Mouse (Mus musculus): ENCODE data around the gene Gba.
"Not testable (repeated sequence)": the region's sequence is repeated elsewhere in the genome, so short reads cannot be mapped to it uniquely, and the experiment has no call there.

Gene Gba

GRCm38 (mm10) chr3:89202253-89203141 lies at the start of gene Gba:
Gene Gba (plus strand): TSS chr3:89202928.
- DNase-seq (ENCODE audit: low spot score): peak; percentile 74

- DNase-seq (ENCODE audit: low spot score): no peak
Observed at GRCm38 (mm10) chr3:89156951-89157350, 45.8 kb upstream of the Gba start.

GRCm38 (mm10) chr3:89158651-89159050 lies 44.1 kb upstream of the Gba start:
- no peak for DNase-seq (ENCODE audit: low spot score)

GRCm38 (mm10) chr3:89159211-89159610 lies 43.5 kb upstream of the Gba start:
- DNase-seq (ENCODE audit: low spot score): peak; percentile 74

GRCm38 (mm10) chr3:89159616-89160344 lies 42.9 kb upstream of the Gba start, which contains the start of gene Hcn3:
Gene Hcn3 (minus strand): TSS chr3:89160196.
- peak; percentile 81 for DNase-seq (ENCODE audit: low spot score)

DNA sequence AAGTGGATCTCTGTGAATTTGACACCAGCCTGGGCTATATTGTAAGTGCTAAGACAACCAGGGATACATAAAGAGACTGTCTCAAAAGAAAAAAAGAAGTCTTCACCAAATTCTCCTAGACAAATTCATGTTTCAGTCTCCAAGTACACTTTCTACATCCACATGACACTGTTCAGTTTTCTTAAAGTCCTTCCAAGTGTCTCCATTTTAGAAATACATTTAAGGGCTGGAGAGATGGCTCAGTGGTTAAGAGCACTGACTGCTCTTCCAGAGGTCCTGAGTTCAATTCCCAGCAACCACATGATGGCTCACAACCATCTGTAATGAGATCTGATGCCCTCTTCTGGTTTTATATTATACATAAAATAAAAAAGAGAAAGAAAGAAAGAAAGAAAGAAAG lies 41.5 kb upstream of the Gba start:
- DNase-seq (ENCODE audit: low spot score): not testable (repeated sequence)

- DNase-seq (ENCODE audit: low spot score): no peak
Observed at GRCm38 (mm10) chr3:89161786-89162185, 40.9 kb upstream of the Gba start.

DNA sequence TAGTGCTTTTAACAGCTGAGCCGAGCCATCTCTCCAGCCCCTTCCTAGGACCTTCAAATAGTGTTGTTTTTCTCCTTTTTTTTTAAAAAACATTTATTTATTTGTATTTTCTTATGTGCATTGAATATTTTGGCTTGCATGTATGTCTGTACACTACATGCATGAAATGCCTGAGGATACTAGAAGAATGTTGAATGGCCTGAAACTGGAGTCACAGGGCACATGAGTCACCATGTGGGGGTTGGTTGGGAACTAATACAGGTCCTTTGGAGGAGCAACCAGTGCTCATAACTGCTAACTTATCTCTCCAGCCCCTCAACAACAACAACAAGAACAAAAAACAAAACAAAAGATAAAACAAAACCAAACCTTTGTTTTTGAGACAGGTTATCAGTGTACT lies 39.6 kb upstream of the Gba start:
- DNase-seq (ENCODE audit: low spot score): no peak

DNA sequence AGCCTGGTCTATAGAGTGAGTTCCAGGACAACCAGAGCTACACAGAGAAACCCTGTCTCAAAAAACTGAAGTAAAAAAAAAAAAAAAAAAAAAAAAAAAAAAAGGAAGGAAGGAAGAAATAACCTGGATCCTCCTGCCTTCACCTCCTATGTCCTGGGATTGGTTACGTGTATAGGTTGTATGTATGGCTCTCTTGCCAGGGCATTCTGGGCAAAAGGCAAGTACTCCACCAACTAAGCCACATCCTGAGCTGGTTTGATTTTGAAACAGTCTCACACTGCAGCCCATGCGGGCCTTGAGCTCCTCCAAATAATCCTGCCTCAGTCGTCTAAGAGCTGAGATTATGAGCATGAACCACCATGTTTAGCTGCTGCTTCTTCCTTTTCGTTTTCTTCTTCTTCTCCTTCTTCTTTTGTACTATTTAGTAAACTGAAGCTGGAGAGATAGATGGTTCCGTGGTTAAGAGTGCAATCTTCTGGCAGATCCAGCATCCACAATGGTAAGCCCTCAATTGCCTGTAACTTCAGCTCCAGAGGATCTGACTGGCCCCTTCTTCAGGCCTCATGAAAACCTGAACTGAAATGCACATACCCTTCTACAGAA lies 39.0 kb upstream of the Gba start:
- DNase-seq (ENCODE audit: low spot score): no peak

DNA sequence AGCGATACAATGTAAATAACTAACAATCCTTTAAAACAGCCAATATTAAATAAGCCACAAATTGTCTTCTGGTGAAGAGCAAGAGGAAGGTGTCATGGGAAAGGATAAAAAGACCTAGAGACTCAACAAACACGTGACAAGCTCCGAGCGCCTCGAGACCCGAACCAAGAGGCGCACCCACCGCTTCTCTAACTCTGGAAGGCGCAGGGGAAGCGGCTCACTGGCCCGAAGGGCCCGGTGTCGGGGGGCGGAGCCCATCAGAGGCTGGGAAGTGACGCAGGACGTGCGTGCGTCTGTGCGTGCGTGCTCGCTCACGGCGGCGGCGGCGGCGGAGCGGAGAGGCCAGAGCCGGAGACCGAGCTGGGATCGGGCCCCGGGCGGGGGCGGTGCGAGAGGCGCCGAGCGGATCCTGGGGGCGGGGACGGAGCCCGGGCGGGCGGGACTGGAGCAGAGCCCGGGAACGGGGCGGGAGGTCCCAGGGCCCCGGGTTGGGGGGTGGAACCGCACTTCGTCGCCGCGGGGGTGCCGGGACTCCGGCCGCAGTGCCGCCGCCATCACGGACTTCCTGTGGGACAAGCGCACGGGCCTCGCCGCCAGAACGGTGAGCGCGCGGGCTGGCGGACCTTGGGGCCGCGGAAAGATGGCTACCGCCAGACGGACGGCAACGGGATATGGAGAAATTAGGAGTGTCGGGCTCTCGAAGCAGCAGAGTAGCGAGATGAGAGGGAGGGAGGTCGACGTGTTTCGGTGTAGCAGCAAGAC lies 38.0 kb upstream of the Gba start, which contains the start of gene Clk2:
TSS of gene Clk2 (plus strand) at position 290 of the 762 bp plus-strand sequence.
- peak; percentile 95 for DNase-seq (ENCODE audit: low spot score)

DNA sequence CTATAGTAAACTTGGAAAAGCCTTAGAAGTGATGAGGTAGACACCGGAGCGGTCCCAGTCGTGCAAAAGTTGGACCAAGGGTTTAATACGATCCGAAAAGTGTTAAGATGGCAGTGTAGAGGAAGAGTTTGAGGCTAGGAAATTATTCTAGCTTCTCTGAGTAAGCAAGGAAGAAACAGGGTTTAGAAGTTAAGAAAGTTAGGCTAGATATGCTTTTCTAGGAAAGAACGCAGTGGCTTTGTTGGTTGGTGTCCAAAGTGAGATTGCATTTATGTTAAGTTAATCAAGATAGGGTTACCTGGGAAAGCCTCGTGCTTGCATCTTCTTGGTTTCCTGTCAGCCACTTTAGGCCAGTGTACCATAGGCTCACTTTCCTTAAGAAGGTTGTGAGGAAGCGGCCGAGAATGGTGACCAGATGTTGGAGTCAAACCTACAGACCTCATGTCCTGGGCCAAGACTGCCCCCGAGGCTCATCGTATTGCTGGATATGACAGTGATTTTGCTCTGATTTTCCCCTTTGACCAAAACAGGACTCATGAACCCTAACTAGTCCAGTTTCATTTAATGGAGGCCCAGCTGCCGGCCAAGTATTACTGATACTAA lies 37.4 kb upstream of the Gba start:
- DNase-seq (ENCODE audit: low spot score): no peak

- DNase-seq (ENCODE audit: low spot score): no peak
Observed at GRCm38 (mm10) chr3:89166945-89167344, 35.8 kb upstream of the Gba start.

DNA sequence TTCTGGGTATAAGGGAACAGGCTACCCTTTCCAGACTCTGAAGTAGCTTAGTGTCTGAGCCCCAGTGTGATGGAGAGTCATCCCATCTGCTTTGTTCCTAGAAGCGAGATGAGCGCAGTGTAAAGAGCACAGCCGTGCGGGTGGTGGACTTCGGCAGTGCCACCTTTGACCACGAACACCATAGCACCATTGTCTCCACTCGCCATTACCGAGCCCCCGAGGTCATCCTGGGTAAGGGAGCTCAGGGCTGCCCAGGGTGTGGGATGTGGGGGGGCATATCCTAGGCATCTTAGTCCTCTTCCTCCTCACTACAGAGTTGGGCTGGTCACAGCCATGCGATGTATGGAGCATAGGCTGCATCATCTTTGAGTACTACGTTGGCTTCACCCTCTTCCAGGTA lies 27.9 kb upstream of the Gba start:
- DNase-seq (ENCODE audit: low spot score): no peak

- no peak for DNase-seq (ENCODE audit: low spot score)
Observed at GRCm38 (mm10) chr3:89175544-89175943, 27.2 kb upstream of the Gba start.

- DNase-seq (ENCODE audit: low spot score): no peak
Observed at GRCm38 (mm10) chr3:89176421-89176820, 26.3 kb upstream of the Gba start.

GRCm38 (mm10) chr3:89177242-89178106 lies 25.3 kb upstream of the Gba start, which contains the start of gene Scamp3:
Gene Scamp3 (plus strand): TSS chr3:89177473.
- peak; percentile 86 for DNase-seq (ENCODE audit: low spot score)

DNA sequence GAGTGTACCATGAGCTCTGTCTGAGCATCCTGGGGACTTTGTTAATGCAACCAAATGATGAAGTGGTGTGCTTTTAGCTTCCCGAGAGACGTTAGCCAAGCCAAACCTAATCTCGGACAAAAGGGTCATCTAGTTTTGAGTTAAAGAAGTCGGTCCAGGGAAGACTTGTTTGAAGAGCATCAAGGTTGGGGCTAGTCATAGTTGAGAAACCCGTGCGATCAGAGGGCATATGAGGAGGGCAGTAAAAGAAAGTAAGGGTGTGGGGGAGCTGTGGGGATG lies 24.7 kb upstream of the Gba start:
- no peak for DNase-seq (ENCODE audit: low spot score)

GRCm38 (mm10) chr3:89179056-89179455 lies 23.7 kb upstream of the Gba start:
- no peak for DNase-seq (ENCODE audit: low spot score)

- DNase-seq (ENCODE audit: low spot score): no peak
Observed at GRCm38 (mm10) chr3:89181749-89182500, 20.8 kb upstream of the Gba start.

DNA sequence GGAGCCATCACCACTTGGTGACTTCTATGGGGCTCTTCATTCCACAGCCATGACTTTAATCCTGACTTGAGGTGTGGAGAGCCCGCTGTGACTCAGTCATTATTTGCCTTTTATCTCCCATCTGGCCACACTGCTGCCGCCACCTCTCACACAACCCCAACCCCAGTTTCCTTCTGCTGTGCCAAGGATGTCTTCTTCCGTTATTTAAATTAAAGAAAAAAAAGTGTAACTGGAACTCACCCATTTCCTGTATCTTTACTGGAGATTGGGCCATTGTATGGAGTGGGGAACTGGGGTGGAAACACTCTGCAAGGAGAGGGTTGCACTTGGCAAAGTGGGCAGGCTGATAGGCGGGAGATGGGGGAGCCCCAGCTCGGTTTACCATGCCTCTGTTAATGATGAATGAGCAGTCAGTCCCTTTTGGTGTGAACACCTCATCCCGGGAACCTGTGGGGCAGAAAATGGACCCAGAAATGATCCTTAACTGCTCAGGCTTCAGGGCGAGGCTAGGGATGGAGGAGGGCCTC lies 20.1 kb upstream of the Gba start:
- no peak for DNase-seq (ENCODE audit: low spot score)

Data from testis, postnatal 14 days (tissue).